In the genomic region with DNA sequence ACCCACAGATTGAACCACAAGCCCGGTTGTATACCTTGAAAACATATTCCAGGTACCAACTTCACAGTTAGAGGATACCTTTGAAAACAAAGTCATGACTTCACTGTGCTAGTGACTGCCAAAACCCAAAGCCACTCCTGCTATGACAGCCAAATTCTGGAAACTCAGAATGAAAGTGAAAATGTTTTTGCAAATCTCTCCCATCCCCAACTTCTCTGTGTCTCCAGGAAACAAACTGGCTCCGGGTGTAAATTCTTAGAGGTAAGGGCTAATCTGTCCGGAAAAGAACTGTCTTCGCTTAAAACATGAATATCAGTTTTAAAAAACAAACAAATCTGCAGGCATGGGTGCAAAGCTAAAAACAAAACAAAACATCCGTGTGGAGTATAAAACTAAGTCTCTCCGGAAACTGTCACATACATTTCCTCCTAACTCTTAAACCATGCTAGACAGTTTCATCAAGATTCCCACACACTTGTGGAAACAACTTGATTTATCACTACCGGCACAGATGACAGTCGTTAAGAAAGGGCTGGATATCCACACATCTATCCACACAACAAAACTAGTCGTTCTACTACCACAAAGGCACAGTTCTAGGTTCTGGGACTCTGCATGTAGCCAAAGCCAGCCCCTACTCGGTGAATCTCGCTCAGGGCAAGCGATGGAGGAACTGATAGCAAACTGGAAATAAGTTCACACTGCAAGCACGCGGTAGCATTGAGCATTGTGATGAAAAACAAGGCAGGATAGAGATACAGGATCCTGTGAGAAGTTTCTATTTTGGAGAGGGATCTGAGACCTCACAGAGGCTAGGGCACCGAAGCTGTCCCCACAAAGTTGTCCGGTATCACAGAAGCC, we compare ENCODE assay signal across 8 mouse cellular contexts. TPM values are rescaled to one million over a fixed set of nuclear protein-coding genes. Genes with fewer than 3 reads are reported as not detected.
DNase-seq lines count a peak whose midpoint lies in the region; ATAC-seq and TF ChIP-seq lines count a peak whose summit lies in the region.

No protein-coding gene starts in this region.

- peak overlapping the region; percentile 89 for H3K9ac ChIP-seq in limb, embryonic 14.5 days (ENCODE audit: low read depth, low read length, severe bottlenecking)

- peak overlapping the region; percentile 93 for H3K4me2 ChIP-seq in limb, embryonic 14.5 days (replicated peaks; ENCODE audit: low read depth, low read length, severe bottlenecking)

- no peaks in the 10 kb centered on the region for H3K36me3 ChIP-seq in limb, embryonic 14.5 days (ENCODE audit: control insufficient read depth, insufficient read depth, low read length)

- peak; percentile 37 to 38 for DNase-seq in heart, adult 18-20 months
- DNase-seq in heart, postnatal 25 days (ENCODE audit: low spot score): no peak
- peak; percentile 7 for DNase-seq in R1 (ENCODE audit: low read depth, low spot score)
- DNase-seq in heart, adult 9 months (ENCODE audit: low spot score in 2 of 2): peak; percentile 27 to 52
- no peak for DNase-seq in limb, embryonic 14.5 days (ENCODE audit: low spot score)
- DNase-seq in testis, postnatal 10 days (ENCODE audit: low spot score): no peak
- no peak for DNase-seq in right cerebral cortex, postnatal 36 days (ENCODE audit: low spot score in 2 of 2)

- TF ChIP-seq CTCF in olfactory bulb, adult 2 months (IDR thresholded peaks at IDR 0.05; ENCODE audit: insufficient read depth, low read depth, low read length): no peak

- H3K4me1 ChIP-seq in limb, embryonic 14.5 days (ENCODE audit: control insufficient read depth, insufficient read depth, low read length): peaks cover 21% of the 10 kb centered on the region
- H3K4me1 ChIP-seq in olfactory bulb, adult 2 months (ENCODE audit: control insufficient read depth, insufficient read depth, low read length): peaks cover 26% of the 10 kb centered on the region

- ATAC-seq in limb, embryonic 14.5 days (ENCODE audit: low FRiP score, low read depth): no peak

- H3K27me3 ChIP-seq in limb, embryonic 14.5 days (ENCODE audit: control insufficient read depth, insufficient read depth, low read length): no peaks in the 10 kb centered on the region

- intact Hi-C loops in heart, postnatal 25 days (cut with DNase I): loop anchor here (10.0 kb wide), 1 partner anchor 1169 kb away; the partner anchor contains the start of gene Ppp4r2

- no peak for TF ChIP-seq POLR2A in limb, embryonic 14.5 days (IDR thresholded peaks at IDR 0.05; ENCODE audit: borderline replicate concordance, extremely low read depth, insufficient read depth, insufficient read length)
- no peak for TF ChIP-seq POLR2A in olfactory bulb, adult 2 months (IDR thresholded peaks at IDR 0.05; ENCODE audit: insufficient read depth, low read depth, low read length)

- no peak overlapping the region for H3K27ac ChIP-seq in limb, embryonic 14.5 days (replicated peaks; ENCODE audit: low read depth, low read length)
- no peak overlapping the region for H3K27ac ChIP-seq in olfactory bulb, adult 2 months (ENCODE audit: insufficient read depth, low read depth, low read length)

- peak overlapping the region; percentile 83 for H3K4me3 ChIP-seq in limb, embryonic 14.5 days (replicated peaks; ENCODE audit: low read length)
- peak overlapping the region; percentile 78 for H3K4me3 ChIP-seq in olfactory bulb, adult 2 months (ENCODE audit: insufficient read depth, low read depth, low read length)

- 22% methylated on average over 16 of the region's 16 CpGs for WGBS in limb, embryonic 14.5 days
- 28% methylated on average over 16 of the region's 16 CpGs for WGBS in olfactory bulb, adult 2 months

- no peaks in the 10 kb centered on the region for H3K9me3 ChIP-seq in limb, embryonic 14.5 days (ENCODE audit: control insufficient read depth, low read length)

RNA-seq across cellular contexts. Expression of gene Eif4e3, which starts 0.9 kb away (rescaled TPM):
- total RNA-seq in heart, adult 18-20 months (2021): 10 to 100 TPM; 44.5 to 45.6 TPM
- total RNA-seq in heart, postnatal 25 days (2021): 10 to 100 TPM; 36.9 to 40.7 TPM
- 17.4 and 19.8 TPM in 2 replicates for polyA plus RNA-seq in limb, embryonic 14.5 days (2012; rRNA removed)
- 14.6 and 17.7 TPM in 2 replicates for polyA plus RNA-seq in limb, embryonic 14.5 days (2014; fragmentation: Nextera tagmentation; extraction: Ambion mirVana)
- not detected in 2 replicates for polyA plus RNA-seq in olfactory bulb, adult 2 months (2012; ENCODE audit: insufficient read depth, insufficient read length, low replicate concordance, missing spikeins)

RNA-seq across cellular contexts. Expression of gene Gm20696, which starts 0.9 kb away (rescaled TPM):
- total RNA-seq in heart, adult 18-20 months (2021): 1 to 10 TPM in 1 of 2 experiments, under 1 TPM in 1; 0.94 to 2.2 TPM
- 1 to 10 TPM; 1.5 to 2.7 TPM for total RNA-seq in heart, postnatal 25 days (2021)
- 1.4 and 2.0 TPM in 2 replicates for polyA plus RNA-seq in limb, embryonic 14.5 days (2012; rRNA removed)
- 5.9 and 6.4 TPM in 2 replicates for polyA plus RNA-seq in limb, embryonic 14.5 days (2014; fragmentation: Nextera tagmentation; extraction: Ambion mirVana)
- polyA plus RNA-seq in olfactory bulb, adult 2 months (2012; ENCODE audit: insufficient read depth, insufficient read length, low replicate concordance, missing spikeins): not detected in 2 replicates

RNA-seq across cellular contexts. Expression of gene Gpr27, which starts 26.8 kb away (rescaled TPM):
- total RNA-seq in heart, adult 18-20 months (2021): 1 to 10 TPM; 9.2 to 10.0 TPM
- total RNA-seq in heart, postnatal 25 days (2021): 1 to 10 TPM; 3.9 to 4.4 TPM
- polyA plus RNA-seq in limb, embryonic 14.5 days (2012; rRNA removed): 14.1 and 20.2 TPM in 2 replicates
- polyA plus RNA-seq in limb, embryonic 14.5 days (2014; fragmentation: Nextera tagmentation; extraction: Ambion mirVana): 11.0 and 13.3 TPM in 2 replicates
- not detected in 2 replicates for polyA plus RNA-seq in olfactory bulb, adult 2 months (2012; ENCODE audit: insufficient read depth, insufficient read length, low replicate concordance, missing spikeins)

Comparison
In these comparisons a context has a peak if more than half of its experiments do, and no peak if none do; other contexts are left out.
1. DNase-seq: peak in heart, adult 18-20 months (2 of 2), R1 (single experiment) and heart, adult 9 months (2 of 2); none in heart, postnatal 25 days (single experiment), limb, embryonic 14.5 days (single experiment), testis, postnatal 10 days (single experiment) and right cerebral cortex, postnatal 36 days (0 of 2).